Mouse (Mus musculus): ENCODE measurements at regions not wholly inside any gene's neighbourhood (a gene's known extent, or its start where the extent isn't known, plus 50 kb on each side); places are given as distances from the start of the nearest gene placed in this dataset.

DNA sequence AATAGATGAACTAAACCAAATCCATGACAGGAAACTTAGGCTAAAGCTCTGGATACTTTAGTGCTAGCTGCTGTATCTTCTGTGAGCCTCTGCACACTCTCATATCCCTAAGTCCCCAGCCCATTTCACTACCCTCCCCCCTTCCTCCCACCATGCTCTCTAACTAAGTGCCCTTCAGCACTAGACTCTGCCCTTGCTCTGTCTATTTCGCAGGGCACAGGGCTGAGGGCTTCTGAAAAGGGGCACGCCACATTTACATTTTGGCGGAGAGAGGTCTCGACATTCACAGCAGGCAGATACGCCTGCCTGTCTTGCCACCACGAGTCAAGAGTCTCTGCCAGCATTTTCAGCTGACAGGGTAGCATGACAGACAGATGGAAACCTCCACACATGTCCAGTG is 282.5 kb upstream of the Cnr1 start:
- TF ChIP-seq CTCF (IDR thresholded peaks at IDR 0.05; ENCODE audit: extremely low read depth, insufficient read depth, low read length) (no peak), POLR2A (IDR thresholded peaks at IDR 0.05; ENCODE audit: extremely low read depth, insufficient read depth, low read length) (no peak)

All from cortical plate, adult 2 months (tissue).